Mouse (Mus musculus) adrenal gland, postnatal 25 days (tissue): ENCODE measurements around the gene Ifitm10. TPM values are rescaled to one million over a fixed set of nuclear protein-coding genes. Genes with fewer than 3 reads are reported as not detected.
A peak's percentile ranks its signal among the peaks of the same experiment; 100 is the strongest.
"Not testable (repeated sequence)": the region's sequence is repeated elsewhere in the genome, so short reads cannot be mapped to it uniquely, and the experiment has no call there.

Source experiments
- DNase-seq: peaks from one replicate; pipeline ENCODE4 v3.0.0; 2021; ENCODE audit warnings: mixed read lengths
- total RNA-seq: library from RNA; stranded (reverse); gene quantifications from 2 replicates; pipeline ENCODE4 v1.2.3, GENCODE M21; 2021

Ifitm10 gene
- total RNA-seq, 1 experiment from 2014 or later: 4.1 TPM

DNA sequence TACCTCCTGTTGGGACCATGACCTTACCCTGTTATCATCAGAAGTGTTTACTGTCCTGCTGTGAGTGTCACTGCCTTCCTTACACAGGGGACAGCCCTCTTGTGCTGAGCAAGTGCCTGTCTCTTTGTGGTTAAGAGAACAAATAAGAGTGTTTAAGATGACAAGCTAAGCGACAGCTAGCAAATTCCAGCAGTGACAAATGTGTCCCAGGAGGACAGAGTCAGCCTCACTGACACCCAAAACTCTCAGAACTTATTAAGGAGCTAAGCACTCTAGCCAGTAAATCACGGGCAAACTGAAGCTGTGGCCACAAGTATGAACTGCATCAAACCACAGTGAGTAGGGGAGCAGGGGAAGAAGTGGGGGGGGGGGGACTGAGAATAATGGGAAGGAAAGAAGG, 52.6 kb downstream of the Ifitm10 start:
- DNase-seq: no peak

DNA sequence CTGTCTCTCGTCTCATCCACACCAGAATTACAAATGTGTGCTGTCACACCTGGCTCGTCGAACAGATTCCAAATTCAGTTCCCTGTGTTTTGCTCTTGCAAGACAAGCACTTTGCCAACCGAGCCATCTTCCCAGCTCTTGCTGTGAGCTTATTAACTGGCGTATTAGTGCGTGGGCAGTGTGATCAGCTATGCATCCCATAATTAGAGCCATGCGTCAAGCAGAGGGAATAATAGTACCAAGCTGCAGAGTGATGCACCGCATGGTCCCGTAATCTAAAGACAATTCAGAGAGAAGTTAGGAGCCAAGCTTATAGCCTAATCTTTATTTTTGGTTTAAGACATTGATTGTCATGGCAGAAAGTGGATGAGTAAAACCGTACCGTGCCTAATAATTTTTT, 54.4 kb downstream of the Ifitm10 start:
- no peak for DNase-seq

- DNase-seq: no peak
Measured at GRCm38 (mm10) chr7:142317216-142317615, 56.3 kb downstream of the Ifitm10 start.

DNA sequence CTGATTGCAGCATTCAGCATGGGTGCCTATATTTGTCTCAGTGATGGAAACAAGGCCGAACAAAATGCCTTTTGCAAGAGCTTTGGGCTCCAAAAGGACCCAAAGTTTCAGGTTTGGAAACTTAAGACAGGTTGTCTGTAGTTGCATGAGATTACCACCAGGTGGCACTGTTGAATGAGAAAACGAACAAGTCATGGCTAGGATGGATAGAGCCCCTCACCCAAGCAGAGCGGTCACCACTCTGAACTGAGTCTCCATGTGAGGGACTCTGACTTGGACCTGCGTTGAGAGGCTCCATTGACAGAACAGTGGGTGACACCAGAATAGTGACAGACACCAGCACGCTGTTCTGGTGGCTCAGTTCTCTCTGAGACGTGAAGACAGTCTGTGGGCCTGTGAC, 57.0 kb downstream of the Ifitm10 start:
- DNase-seq: no peak

DNA sequence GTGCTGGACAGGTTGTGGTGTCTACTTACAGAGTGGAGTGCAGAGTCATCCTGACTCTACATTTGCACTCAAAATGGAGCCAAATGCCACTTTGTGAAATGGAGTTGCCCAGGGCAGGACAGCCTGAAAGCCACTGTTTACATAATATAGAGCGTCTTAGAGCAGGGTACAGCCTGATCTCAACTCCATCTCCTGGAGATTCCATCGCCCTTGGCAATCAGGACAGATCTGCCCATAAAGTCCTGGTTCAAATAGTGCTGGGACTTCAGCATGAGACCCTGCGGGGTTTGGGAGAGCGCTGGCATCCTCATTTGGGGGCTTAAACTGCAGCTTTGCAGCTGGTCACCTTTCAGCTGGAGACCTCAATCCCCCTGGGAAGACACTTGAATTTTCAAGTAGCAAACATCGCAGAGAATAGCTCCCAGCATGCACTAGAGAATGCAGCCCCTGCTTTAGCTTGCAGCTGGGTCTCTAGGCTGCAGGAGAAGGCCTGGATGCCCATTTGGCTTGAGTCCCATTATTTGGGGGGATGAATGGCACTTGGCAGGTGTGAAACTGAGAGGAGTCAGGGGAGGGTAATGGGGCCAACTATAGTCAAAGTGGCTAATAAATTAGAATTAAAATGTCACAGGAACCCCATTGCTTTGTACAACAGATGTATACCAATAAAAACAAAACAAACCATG, 58.8 kb downstream of the Ifitm10 start:
- no peak for DNase-seq

DNA sequence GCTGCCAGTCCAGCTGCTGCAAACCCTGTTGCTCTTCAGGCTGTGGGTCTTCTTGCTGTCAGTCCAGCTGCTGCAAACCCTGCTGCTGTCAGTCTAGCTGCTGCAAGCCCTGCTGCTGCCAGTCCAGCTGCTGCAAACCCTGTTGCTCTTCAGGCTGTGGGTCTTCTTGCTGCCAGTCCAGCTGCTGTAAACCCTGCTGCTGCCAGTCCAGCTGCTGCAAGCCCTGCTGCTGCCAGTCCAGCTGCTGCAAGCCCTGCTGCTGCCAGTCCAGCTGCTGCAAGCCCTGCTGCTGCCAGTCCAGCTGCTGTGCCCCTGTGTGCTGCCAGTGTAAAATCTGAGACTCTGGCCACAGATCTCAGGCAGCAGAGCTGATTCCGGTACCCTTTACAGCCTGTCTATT, 69.6 kb downstream of the Ifitm10 start:
- DNase-seq: not testable (repeated sequence)

- DNase-seq: no peak
Measured at GRCm38 (mm10) chr7:142303249-142303648, 70.3 kb downstream of the Ifitm10 start, which contains the start of gene Krtap5-4. TSS of gene Krtap5-4 (plus strand) at chr7:142303549.

- DNase-seq: not testable (repeated sequence)
Measured at GRCm38 (mm10) chr7:142297018-142297417, 76.5 kb downstream of the Ifitm10 start, which contains the start of gene Krtap5-1. TSS of gene Krtap5-1 (minus strand) at chr7:142297118.

- not testable (repeated sequence) for DNase-seq
Measured at GRCm38 (mm10) chr7:142296108-142296507, 77.4 kb downstream of the Ifitm10 start.

DNA sequence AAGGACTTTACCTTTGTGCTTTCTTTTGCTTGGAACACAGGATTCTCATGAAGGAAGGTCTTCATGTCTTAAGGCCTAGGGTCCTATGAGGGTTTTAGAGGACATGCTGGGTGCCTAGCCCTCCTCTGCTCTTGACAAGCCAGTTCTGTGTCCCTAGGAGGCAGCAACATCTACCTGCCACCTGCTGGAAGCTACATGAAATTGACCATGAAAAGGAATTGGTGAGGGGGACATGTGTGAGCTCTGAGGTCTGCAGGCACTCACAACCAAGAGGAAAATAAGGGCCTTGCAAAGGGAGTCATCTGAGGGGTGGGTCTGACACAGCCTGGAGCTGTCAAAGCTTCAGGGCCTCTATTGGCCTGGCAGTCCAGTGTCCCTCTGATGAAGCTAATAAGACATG, 78.1 kb downstream of the Ifitm10 start:
- no peak for DNase-seq

- DNase-seq: peak; percentile 20
Measured at GRCm38 (mm10) chr7:142293851-142294250, 79.7 kb downstream of the Ifitm10 start.

GRCm38 (mm10) chr7:142285910-142286612, 87.5 kb downstream of the Ifitm10 start:
- not testable (repeated sequence) for DNase-seq

DNA sequence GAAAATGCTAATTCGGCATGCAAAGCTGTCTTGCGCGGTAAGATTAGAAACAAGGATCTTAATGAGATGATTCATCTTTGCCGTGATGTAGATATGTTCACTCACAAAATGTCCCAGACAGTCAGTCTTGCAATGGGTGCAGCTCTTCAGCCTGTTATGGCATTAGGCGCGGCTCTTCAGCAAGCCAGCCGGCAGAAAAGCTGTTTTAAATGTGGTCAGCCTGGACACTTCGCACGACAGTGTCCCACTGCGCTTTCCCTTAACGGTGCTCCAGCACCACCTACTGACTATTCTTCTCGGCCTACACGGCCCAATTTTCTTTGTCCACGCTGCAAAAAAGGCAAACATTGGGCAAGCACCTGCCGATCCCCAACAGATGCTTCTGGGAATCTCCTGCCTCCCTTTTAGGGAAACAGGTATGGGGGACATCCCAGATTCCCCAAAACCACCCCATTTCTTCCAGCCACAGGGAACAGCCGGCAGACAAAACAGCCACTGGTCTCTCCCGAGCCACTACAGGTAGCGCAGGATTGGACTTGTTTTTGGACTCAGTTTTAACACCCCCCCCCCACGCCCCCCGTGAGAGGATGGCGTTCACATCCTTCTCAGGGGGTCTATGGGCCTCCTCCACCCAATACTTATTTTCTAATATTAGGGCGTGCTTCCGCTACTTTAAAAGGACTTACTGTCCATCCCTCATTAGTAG, 88.3 kb downstream of the Ifitm10 start:
- peak; percentile 28 for DNase-seq

DNA sequence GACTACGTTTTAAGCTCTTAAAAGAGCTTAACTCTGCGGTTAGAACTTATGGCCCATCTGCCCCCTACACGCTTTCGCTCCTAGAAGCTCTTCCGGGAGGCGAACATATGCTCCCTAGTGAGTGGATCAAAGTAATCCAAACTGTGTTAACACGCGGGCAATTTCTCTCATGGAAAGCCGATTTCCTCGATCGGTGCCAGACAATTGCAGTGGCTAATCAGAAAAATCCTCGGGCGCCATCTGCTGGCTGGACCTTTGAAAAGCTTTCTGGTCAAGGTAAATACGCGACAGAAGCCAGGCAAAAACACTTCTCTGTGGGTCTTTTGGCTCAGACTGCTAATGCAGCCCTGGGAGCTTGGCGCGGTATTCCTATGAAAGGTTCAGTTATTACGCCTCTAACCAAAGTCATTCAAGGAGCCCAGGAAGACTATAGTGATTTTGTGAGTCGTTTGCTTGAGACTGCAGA, 88.9 kb downstream of the Ifitm10 start:
- DNase-seq: peak; percentile 93

DNA sequence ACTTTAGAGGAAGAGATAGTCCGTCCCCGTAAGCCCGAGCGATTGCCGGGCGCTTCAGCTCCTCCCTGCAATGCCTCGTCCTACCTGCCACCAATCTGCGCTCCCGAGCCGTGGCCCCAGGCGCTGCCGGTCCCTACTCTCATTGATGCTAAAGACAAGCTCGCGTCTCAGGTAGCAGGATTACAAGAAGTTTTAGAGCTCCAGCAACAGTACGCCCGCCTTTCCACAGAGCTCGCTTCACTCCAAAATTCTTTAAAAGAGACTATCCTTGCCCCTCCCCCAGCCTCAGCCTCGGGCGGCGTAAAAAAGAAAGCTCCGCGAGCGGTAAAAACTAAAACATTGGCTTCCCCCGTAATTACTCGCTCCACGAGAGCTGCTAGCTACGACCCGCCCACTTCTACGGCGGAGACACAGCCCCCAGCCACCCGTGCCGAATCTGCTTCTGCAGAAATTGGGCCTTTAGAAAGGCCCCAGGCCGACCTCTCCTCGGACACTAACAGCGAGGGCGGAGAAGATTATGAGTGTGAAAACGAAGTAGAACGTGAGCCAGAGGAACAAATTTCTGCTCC, 89.4 kb downstream of the Ifitm10 start:
- DNase-seq: peak; percentile 48

GRCm38 (mm10) chr7:142282847-142283246, 90.7 kb downstream of the Ifitm10 start:
- peak; percentile 9 for DNase-seq

- not testable (repeated sequence) for DNase-seq
Measured at GRCm38 (mm10) chr7:142279291-142279690, 94.3 kb downstream of the Ifitm10 start.

DNA sequence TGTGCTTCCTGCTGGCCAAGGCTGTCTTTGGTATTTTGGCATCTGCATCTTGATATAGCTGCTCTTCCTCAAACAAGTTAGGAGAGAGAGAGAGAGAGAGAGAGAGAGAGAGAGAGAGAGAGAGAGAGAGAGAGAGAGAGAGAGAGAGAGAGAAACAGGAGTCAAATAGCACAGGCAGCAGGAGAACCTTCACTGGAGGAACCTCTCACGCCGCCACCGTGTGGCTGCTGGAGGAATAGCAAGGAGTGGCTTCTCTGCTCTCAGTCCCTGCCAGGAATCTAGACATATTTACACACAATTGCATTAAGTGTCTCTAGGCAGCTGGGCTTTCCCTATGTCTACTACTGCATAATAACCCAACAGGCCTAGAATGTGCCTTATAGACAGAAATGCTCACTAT, 95.4 kb downstream of the Ifitm10 start:
- DNase-seq: peak; percentile 72
